Mouse (Mus musculus): ENCODE results near the gene A930033H14Rik.

The A930033H14Rik gene

GRCm38 (mm10) chr10:69212542-69213440 lies at the start of gene A930033H14Rik:
TSS of gene A930033H14Rik (minus strand) at chr10:69213098.
- DNase-seq (ENCODE audit: low read depth, low spot score) = peak; percentile 20

DNA sequence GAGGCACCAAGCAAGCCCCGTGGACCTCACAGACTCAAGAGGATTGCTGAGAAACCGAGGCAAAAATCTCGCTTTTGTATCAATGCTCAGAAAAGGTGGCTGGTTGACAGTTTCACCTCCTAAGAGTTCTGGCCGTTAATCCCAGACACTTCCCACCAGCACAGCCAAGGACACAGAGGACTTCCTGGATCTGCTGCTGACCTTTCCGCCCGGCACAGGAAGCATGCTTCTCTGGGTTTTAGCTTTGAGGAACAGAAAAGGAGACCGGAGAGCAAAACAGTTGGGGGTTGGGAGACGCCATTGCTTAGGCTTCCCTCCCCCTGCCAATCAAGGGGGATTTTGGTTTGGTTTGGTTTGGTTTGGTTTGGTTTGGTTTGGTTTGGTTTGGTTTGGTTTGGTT lies 47.0 kb upstream of the A930033H14Rik start:
- no peak for DNase-seq (ENCODE audit: low read depth, low spot score)

GRCm38 (mm10) chr10:69259161-69259560 lies 46.3 kb upstream of the A930033H14Rik start:
- no peak for DNase-seq (ENCODE audit: low read depth, low spot score)

- DNase-seq (ENCODE audit: low read depth, low spot score) = no peak
Observed at GRCm38 (mm10) chr10:69258588-69258987, 45.7 kb upstream of the A930033H14Rik start.

GRCm38 (mm10) chr10:69257592-69258133 lies 44.8 kb upstream of the A930033H14Rik start:
- DNase-seq (ENCODE audit: low read depth, low spot score) = no peak

GRCm38 (mm10) chr10:69255594-69255993 lies 42.7 kb upstream of the A930033H14Rik start:
- no peak for DNase-seq (ENCODE audit: low read depth, low spot score)

GRCm38 (mm10) chr10:69254390-69254847 lies 41.5 kb upstream of the A930033H14Rik start:
- no peak for DNase-seq (ENCODE audit: low read depth, low spot score)

- no peak for DNase-seq (ENCODE audit: low read depth, low spot score)
Observed at GRCm38 (mm10) chr10:69253686-69254080, 40.8 kb upstream of the A930033H14Rik start.

DNA sequence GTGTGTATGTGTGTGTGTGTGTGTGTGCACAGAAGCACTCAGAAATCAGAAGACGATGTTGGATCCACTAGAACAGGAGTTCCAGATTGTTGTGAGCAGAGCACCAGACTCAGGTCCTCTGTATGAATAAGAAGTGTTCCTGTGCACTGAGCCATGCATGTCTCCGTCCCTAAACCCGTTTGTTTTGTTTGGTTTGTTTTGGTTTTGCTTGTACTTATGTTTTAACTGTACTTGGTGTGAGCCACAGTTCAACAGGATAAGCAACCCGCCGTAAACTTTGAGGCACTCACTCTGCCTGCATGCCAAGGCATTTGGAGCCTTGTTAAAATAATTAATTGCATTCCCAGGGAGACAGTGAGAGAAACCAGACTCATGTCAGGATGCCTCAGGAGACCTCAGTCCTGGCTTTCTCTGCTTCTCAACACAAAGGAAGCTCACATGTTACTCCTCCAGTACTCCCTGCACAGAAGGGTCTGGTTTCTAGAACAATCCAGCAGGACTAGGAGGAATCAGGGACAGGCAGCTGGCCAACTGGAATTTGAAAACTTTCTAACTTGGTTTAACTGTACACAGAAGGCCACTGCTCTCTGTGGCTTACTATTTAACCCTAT lies 40.3 kb upstream of the A930033H14Rik start:
- DNase-seq (ENCODE audit: low read depth, low spot score) = no peak

DNA sequence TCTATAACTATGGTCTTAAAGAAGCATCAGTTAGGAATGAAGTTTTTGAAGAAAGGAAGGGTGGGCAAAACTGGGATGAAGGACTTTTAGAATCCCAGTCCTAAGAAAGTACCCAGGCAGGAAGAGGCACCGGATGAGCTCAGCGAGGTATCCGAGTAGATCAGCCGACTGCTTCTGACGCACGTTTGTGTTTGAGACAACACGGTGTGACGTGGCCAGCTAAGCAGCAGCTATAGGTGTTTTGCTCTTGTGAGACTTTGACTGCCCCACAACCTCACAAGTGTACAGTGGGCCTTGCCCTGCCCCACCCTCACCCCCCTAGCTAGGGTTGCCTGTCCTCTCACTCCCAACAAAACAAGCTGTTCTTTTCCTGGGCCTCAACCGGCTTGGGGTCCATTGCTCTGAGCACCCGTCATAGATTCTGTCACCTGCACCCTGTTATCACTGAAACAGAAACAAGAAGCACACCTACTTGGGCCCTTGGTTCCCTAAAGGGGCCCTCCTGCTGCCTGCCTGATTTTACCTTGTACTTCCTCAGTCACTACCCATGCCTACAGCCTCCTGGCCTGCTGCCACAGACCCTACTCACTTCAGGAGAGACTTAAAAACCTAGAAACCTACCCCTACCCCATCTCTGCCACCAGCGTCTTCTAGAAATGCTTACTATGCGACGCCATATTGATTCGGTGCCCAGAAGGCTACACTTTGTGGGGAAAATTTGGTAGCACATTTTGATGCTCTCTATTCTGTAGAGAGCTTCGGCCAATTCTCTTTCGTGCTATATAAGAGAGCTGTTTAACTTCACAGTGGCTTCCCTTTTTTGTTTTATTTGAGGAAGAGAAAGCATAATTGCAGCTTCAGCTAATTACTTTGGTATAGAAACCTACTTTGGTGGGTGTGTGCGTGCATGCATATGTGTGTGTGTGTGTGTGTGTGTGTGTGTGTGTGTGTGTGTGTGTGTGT lies 39.5 kb upstream of the A930033H14Rik start:
- no peak for DNase-seq (ENCODE audit: low read depth, low spot score)

DNA sequence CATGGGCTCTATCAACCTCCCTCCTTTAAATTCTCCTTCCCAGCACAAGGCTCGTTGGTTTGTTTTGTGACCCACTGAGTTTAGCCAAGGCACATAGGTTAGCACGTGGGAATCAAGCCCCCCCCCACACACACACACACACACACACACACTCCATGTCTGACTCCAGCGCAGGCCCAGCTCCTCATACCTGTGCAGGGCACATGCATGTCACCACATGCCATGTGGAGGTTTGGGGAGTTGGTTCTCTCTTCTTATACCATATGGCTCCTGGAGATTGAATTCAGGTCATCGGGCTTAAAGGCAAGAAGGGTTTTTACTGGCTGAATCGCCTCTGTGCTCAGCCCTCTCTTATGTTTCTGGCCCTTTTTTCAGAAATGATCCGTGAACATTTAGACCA lies 38.4 kb upstream of the A930033H14Rik start:
- DNase-seq (ENCODE audit: low read depth, low spot score) = no peak

DNA sequence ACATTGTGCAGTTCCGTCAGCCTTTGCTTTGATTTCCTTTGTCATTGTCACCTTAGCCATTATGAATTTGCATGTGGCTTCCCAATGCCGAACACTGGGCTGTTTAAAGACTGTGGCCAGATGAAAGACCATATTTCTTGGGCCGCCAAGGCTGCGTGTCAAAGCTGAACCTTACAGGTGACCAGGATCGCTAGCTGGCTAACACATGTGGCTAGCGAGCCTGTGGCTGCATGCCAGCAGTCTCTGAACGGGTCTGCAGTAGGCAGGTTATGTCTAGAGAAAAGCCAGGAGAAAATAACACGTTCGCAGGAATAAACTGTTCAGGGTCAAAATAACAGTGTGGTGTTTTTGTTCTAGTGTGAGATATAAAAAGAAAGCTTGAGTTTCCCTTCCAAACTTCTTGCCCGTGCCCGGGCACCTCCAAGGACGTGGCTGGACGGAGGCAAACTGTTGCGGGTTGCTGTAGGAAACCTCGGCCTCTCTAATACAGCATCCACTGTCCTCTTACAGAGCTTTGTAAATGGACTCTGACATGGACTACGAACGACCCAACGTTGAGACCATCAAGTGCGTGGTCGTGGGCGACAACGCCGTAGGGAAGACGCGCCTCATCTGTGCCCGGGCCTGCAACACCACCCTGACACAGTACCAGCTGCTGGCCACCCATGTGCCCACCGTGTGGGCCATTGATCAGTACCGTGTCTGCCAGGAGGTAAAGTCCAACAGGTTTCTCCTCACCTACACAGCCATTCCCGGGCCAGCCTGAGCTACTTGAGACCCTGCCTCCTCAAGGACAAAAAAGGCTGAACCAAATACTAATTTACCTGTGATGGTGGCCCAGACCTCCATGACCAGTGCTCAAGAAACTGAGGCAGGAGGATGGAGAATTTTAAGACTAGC lies 35.6 kb upstream of the A930033H14Rik start:
- no peak for DNase-seq (ENCODE audit: low read depth, low spot score)

- no peak for DNase-seq (ENCODE audit: low read depth, low spot score)
Observed at GRCm38 (mm10) chr10:69247311-69248033, 34.6 kb upstream of the A930033H14Rik start.

- DNase-seq (ENCODE audit: low read depth, low spot score) = no peak
Observed at GRCm38 (mm10) chr10:69246762-69247161, 33.9 kb upstream of the A930033H14Rik start.

DNA sequence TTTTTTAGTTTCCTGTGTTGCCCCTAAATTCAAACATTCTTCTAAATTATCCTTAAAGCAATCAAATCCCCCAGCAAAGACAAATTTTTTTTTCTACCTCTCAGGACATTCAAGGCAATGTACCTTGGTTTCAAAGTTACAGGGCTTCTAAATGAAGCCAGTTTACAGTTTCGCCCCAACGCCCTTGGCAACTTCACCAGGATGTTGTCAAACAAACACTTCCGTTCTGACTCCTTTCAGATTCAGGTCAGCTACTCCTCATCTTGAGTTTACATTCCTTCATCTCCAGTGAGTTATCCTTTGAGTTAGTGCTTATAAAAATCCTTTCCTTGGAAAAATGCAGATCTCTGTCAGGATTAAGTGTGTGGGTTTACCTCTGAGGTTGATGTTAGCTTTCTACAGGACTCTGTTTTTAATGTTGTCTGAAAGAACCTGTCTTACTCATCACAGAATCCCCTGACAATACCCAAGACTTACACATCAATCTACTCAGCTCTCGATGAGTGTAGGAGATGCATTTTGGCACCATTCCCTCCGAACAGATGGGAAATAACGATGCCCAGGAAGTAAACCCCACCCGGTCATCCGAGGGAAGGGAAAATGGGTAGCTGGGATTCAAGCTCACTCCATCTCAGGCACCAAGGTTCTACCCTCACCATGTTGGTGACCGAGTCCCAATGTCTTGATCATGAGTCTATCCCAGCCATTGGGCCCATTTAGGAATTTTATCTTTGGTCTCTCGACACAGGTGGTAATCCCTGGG lies 33.2 kb upstream of the A930033H14Rik start:
- no peak for DNase-seq (ENCODE audit: low read depth, low spot score)

DNA sequence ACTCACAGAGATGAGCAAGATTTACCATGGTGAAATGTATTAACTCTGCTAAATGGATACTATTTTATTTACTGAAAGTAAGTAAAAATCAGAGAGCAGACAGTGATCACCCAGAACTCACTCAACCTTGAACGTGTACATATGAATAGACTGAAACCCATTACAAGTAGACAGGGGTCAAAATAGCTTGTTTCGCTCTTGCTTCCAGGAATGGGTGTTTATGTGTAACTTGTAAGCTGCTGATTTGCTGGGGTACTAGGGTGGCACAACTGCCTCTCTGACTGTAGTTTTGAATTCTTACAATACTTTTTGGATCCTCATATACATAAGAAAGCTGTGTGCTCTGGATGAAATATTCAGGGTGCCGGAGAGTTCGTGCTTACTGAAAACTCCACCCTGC lies 32.3 kb upstream of the A930033H14Rik start:
- DNase-seq (ENCODE audit: low read depth, low spot score) = no peak

DNA sequence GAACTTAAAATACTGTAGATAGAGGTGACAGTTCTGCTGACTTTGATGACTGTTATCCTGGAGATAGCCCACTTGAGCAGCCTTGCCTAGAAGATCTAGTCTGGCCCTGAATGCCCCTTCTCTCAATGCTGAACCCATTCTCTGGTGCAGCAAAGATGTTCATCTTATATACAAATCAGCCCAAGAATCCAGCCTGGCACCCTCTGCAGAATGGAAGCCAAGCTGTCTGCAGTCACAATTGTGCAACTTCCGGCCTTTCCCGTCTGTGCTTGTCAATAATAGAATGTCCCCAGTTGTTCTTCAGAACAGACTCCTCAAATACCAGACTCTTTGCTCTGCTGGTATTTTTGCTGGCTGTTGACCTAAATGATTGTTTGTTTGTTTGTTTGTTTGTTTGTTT lies 27.6 kb upstream of the A930033H14Rik start:
- no peak for DNase-seq (ENCODE audit: low read depth, low spot score)

- DNase-seq (ENCODE audit: low read depth, low spot score) = no peak
Observed at GRCm38 (mm10) chr10:69238311-69238710, 25.4 kb upstream of the A930033H14Rik start.

DNA sequence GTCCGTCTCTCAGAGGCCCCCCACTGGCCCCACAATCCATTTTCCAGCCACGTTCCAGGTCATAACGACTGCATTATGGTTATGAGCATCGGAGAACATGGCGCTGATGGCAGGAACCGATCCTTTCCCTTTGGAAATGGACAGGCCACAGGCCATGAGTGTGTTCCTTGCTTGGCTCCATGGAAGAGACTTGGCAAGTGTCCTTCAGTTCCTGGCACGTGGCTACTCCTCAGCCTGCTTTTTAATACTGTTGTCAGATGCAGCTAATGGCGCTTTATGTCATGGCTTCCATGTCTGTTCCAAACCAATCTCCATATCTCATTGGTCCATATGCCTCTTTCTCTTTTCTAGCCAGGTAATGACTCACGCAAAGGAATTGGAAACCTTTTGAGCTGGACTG lies 24.9 kb upstream of the A930033H14Rik start:
- no peak for DNase-seq (ENCODE audit: low read depth, low spot score)

Data from CD4-positive helper T cell, adult 2 months (primary cell).